Mouse (Mus musculus) megakaryocyte, embryonic 14.5 days (primary cell): ENCODE data around the gene Dicer1. TPM values are rescaled to one million over a fixed set of nuclear protein-coding genes. Genes with fewer than 3 reads are reported as not detected.
"Not testable (repeated sequence)": the region's sequence is repeated elsewhere in the genome, so short reads cannot be mapped to it uniquely, and the experiment has no call there.

ENCODE experiments used
- H3K27me3 ChIP-seq: replicated peaks from 2 replicates; pipeline ENCODE3; 2012; ENCODE audit warnings: inconsistent platforms
- H3K36me3 ChIP-seq: replicated peaks from 2 replicates; pipeline ENCODE3; 2012; ENCODE audit warnings: low read length, inconsistent platforms, mixed read lengths
- H3K4me1 ChIP-seq: 2 replicates; pipeline ENCODE4 v1.6.1; 2012; ENCODE audit warnings: inconsistent platforms
- H3K4me3 ChIP-seq: replicated peaks from 2 replicates; pipeline ENCODE3; 2012; ENCODE audit warnings: moderate library complexity, mild to moderate bottlenecking, inconsistent platforms
- H3K9me3 ChIP-seq: 2 replicates; pipeline ENCODE4 v1.6.1; 2012; ENCODE audit warnings: inconsistent platforms
- FLI1 ChIP-seq: IDR thresholded peaks from 2 replicates; pipeline ENCODE4 v1.6.1; 2012; ENCODE audit warnings: low read length, inconsistent platforms, mixed read lengths
- GATA1 ChIP-seq: IDR thresholded peaks from 3 replicates; pipeline ENCODE4 v1.6.1; 2012; ENCODE audit warnings: mixed read lengths, low read length, inconsistent platforms, borderline replicate concordance
- polyA plus RNA-seq: library from polyadenylated mRNA; stranded (reverse); fragments of >175 nt; gene quantifications from 2 replicates; pipeline ENCODE4 v1.2.3, GENCODE M21; 2012; ENCODE audit warnings: low replicate concordance; ENCODE audit not compliant: insufficient read depth

Dicer1 gene
- polyA plus RNA-seq, 1 experiment: 5.8 TPM

DNA sequence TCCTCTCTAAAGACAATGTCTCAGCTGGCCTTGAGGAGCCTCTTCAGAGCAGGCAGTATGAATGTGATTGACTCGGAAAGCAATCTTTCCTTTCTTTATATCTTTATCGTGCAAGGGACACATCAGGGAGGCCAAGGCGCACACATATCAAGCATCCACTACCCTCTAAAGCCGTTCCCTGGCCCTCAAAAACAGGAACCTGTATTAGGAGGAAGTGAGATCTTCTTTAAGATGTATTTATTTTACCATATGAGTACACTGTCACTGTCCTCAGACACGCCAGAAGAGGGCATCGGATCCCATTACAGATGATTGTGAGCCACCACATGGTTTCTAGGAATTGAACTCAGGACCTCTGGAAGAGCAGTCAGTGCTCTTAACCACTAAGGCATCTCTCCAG, 9.5 kb downstream of the Dicer1 start:
- Histone ChIP-seq H3K27me3 (no peaks in the 10 kb centered on the region), H3K9me3 (no peaks in the 10 kb centered on the region), H3K4me1 (peaks cover 61% of the 10 kb centered on the region), H3K4me3 (no peak overlapping the region), H3K36me3 (peaks cover 45% of the 10 kb centered on the region)
- no peak for TF ChIP-seq GATA1
- no peak for TF ChIP-seq FLI1

DNA sequence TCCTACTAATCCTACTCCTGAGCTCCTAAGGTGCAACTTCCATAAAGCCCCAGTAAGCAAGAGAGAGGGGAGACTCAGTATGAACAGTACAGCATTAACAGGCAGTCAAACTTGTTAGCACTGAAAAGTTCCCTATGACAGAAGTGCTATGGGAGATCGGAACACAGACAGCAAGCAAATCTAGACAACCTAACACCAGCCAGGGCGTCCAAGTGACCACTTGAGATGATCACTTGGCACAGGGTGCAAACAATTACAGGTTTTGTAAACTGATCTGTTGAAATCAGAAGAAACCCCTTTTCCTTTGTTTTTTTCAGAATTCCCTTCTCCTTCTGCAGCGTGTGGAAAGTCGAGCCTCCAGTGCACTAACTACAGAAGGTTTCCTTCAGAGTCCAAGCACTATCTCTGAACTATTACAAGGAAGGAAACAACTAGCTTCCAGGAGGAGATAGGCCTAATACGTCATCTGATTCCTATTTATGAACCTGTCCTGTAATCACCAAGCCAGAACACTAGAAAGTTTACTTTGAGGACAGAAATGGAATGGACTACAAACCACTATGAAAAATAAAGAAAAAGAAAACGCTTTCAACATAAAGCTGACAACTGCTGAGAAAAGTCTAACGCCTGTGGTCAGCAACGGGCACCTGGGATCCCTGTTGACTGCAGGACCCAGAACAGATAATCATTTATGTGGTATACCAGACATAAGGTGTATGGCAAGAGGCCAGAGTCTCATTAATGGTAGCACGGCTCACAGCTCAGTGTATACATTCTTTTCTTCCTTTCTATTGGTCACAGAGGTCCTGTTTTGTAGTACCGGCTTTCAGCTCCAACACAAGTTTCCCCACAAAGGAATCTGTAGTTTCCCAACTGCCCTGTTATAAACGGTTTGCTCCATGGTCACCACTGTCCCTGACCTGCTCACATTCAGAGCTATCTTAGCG, 10.6 kb downstream of the Dicer1 start:
- Histone ChIP-seq H3K4me3 (no peak overlapping the region), H3K36me3 (peaks cover 49% of the 10 kb centered on the region), H3K27me3 (no peaks in the 10 kb centered on the region), H3K9me3 (no peaks in the 10 kb centered on the region), H3K4me1 (peaks cover 62% of the 10 kb centered on the region)
- TF ChIP-seq FLI1: no peak
- TF ChIP-seq GATA1: no peak

DNA sequence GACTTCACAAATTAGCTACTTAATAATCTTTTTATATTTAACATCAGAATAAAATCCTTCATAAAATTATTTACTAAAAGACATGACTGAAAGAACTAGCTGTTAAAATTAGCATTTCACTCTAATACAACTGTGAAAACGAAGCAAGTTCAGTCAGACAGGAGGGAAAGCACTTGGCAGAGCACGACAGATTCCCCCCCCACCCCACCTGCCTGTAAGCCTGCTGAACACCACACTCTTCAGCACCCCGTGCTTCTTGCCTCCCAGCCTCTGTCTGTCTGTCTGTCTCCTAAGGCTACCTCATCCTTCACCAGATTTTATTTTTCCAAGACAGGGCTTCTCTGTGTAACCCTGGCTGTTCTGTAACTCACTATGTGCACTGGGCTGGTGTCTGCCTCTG, 12.8 kb downstream of the Dicer1 start:
- peaks cover 51% of the 10 kb centered on the region for H3K36me3 ChIP-seq
- H3K9me3 ChIP-seq: no peaks in the 10 kb centered on the region
- no peaks in the 10 kb centered on the region for H3K27me3 ChIP-seq
- no peak overlapping the region for H3K4me3 ChIP-seq
- no peak for TF ChIP-seq FLI1
- no peak for TF ChIP-seq GATA1
- peaks cover 77% of the 10 kb centered on the region for H3K4me1 ChIP-seq

GRCm38 (mm10) chr12:104738446-104738845, 13.3 kb downstream of the Dicer1 start:
- Histone ChIP-seq H3K4me3 (no peak overlapping the region), H3K9me3 (no peaks in the 10 kb centered on the region), H3K4me1 (peaks cover 77% of the 10 kb centered on the region), H3K27me3 (no peaks in the 10 kb centered on the region), H3K36me3 (peaks cover 51% of the 10 kb centered on the region)
- no peak for TF ChIP-seq FLI1

- Histone ChIP-seq H3K27me3 (no peaks in the 10 kb centered on the region), H3K9me3 (no peaks in the 10 kb centered on the region), H3K4me3 (no peak overlapping the region), H3K4me1 (peaks cover 77% of the 10 kb centered on the region), H3K36me3 (peaks cover 49% of the 10 kb centered on the region)
- no peak for TF ChIP-seq GATA1
- TF ChIP-seq FLI1: no peak
Observed at GRCm38 (mm10) chr12:104737666-104738065, 14.1 kb downstream of the Dicer1 start.

DNA sequence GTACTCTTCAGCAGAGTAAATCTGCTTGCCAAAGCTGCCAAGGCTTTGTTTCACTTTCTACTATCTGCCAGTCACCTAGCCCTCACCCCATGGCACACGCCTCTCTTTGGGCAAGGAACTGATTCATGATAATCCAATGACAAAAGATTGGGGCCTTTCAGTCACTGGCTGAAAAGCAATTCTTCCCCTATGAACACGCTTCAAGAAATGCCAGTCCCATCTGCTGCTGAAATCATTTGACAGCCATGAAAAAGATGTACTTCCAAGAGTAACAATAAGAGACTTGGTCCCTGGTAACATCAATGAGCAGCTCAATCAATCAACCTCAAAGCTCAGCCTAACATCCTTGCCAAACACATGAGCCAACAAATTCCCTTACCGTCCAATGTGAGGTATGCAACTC, 15.8 kb downstream of the Dicer1 start:
- no peak for TF ChIP-seq GATA1
- no peak for TF ChIP-seq FLI1
- Histone ChIP-seq H3K9me3 (no peaks in the 10 kb centered on the region), H3K4me1 (peaks cover 73% of the 10 kb centered on the region), H3K36me3 (peaks cover 66% of the 10 kb centered on the region), H3K4me3 (no peak overlapping the region), H3K27me3 (no peaks in the 10 kb centered on the region)

GRCm38 (mm10) chr12:104733165-104733564, 18.6 kb downstream of the Dicer1 start:
- TF ChIP-seq FLI1: no peak
- no peak for TF ChIP-seq GATA1
- peaks cover 81% of the 10 kb centered on the region for H3K36me3 ChIP-seq
- H3K4me1 ChIP-seq: peaks cover 57% of the 10 kb centered on the region
- H3K4me3 ChIP-seq: peak overlapping the region; percentile 54
- no peaks in the 10 kb centered on the region for H3K27me3 ChIP-seq
- H3K9me3 ChIP-seq: no peaks in the 10 kb centered on the region

- Histone ChIP-seq H3K4me3 (no peak overlapping the region), H3K9me3 (no peaks in the 10 kb centered on the region), H3K27me3 (no peaks in the 10 kb centered on the region), H3K36me3 (peaks cover 81% of the 10 kb centered on the region), H3K4me1 (peaks cover 52% of the 10 kb centered on the region)
- TF ChIP-seq FLI1 (no peak), GATA1 (no peak)
Observed at GRCm38 (mm10) chr12:104731782-104732181, 20.0 kb downstream of the Dicer1 start.

DNA sequence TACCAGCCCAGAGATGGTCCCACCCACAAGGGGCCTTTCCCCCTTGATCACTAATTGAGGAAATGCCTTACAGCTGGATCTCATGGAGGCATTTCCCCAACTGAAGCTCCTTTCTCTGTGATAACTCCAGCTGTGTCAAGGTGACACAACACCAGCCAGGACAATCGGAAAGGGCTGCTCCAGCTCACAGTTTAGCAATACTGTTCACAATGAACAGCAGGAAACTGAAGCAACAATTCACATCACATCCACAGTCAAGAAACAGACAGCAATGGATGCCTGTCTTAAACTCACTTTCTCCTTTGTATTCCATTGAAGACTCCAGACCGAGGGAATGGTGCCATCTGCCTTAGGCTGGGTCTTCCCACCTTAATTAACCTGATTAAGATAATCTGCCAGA, 25.3 kb downstream of the Dicer1 start:
- H3K4me3 ChIP-seq: not testable (repeated sequence)
- H3K36me3 ChIP-seq: peaks cover 94% of the 10 kb centered on the region

GRCm38 (mm10) chr12:104722056-104722455, 29.7 kb downstream of the Dicer1 start:
- Histone ChIP-seq H3K4me1 (peaks cover 25% of the 10 kb centered on the region), H3K9me3 (no peaks in the 10 kb centered on the region), H3K27me3 (no peaks in the 10 kb centered on the region), H3K4me3 (no peak overlapping the region), H3K36me3 (peaks cover 91% of the 10 kb centered on the region)
- TF ChIP-seq FLI1 (no peak), GATA1 (no peak)

More for the DNA sequence above, 25.3 kb downstream of the Dicer1 start:
- H3K4me1 ChIP-seq, H3K27me3 ChIP-seq, H3K9me3 ChIP-seq: not testable (repeated sequence)
